Mouse (Mus musculus) heart, adult 18-20 months (tissue): ENCODE results near the gene 1700109H08Rik. TPM values are rescaled to one million over a fixed set of nuclear protein-coding genes. Genes with fewer than 3 reads are reported as not detected.
A peak's percentile ranks its signal among the peaks of the same experiment; 100 is the strongest.
"Not testable (repeated sequence)": the region's sequence is repeated elsewhere in the genome, so short reads cannot be mapped to it uniquely, and the experiment has no call there.

Experiments
- DNase-seq, 2 experiments: peaks; one replicate each; pipeline ENCODE4 v3.0.0; 2021 to 2022; ENCODE audit warnings: mixed read lengths in 1 of 2
- long read RNA-seq, 2 experiments: library from polyadenylated mRNA; stranded (forward); transcript quantifications; one replicate each; pipeline ENCODE4 v2.0.0; 2021
- total RNA-seq, 2 experiments: library from RNA; stranded (reverse); gene quantifications; 2 replicates each; pipeline ENCODE4 v1.2.3; 2021

The 1700109H08Rik gene
- total RNA-seq = 1 to 10 TPM in 1 of 2 experiments, under 1 TPM in 1; 0.74 to 2.2 TPM
- long read RNA-seq, experiment 1 = 0 reads
- long read RNA-seq, experiment 2 = 0 reads

DNA sequence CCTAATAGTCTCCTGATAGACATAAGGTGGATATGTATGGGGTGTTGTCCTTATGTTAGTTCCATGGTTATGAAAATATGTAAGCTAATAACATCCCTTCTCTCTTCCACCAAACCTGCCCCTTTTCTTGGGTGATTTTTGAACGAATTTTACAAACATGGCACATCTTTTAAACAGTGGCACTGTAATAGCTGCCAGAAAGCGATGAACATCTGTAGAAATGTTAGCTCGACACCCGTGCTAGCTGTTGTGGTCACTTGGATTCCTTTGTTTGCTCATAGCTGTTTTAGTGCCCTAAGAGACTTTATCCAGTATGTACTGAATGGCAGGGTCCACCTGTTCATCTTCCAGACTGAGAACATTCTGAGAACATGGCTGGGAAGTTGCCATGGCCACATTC is at the start of gene 1700109H08Rik:
TSS of gene 1700109H08Rik (plus strand) at position 301 of the 400 bp plus-strand sequence.
- no peak for DNase-seq

DNA sequence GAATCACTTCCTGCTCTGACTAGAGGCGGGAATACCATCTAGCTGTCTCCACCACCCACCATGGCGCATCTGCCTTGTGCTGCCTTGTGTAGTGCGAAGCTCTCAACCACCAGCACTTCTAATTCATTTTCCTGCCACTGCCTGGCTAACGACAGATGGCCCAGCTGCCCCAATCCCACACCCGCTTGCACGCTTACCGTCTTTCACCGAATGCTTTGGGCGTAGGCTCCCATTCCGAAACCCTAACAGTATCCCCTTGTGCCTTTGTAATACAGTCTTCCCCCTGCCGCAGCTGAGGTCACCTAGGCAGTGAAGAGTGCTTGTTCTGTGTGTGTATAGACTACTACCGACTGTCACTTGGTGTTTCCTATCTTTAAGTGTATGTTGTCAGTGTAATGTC is 49.6 kb upstream of the 1700109H08Rik start:
- no peak for DNase-seq

DNA sequence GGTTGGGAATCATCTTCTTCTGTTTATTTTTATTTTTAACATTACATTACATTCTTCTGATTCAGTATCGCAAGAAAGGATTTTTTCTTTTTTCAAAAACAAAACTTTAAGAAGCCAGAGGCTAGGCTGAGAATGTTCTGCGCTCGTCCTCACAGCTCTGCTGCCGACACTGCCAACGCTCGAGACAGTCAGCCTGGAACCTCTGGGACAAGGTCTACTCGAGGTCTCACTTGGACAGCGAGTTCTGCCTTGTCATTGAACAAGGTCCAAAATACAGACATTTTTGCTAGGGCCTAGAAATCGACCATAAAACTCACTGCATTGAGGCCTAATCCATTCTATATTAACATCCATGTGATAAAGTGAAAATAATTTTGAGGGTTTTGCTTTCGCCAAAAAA is 48.5 kb upstream of the 1700109H08Rik start:
- DNase-seq = no peak

DNA sequence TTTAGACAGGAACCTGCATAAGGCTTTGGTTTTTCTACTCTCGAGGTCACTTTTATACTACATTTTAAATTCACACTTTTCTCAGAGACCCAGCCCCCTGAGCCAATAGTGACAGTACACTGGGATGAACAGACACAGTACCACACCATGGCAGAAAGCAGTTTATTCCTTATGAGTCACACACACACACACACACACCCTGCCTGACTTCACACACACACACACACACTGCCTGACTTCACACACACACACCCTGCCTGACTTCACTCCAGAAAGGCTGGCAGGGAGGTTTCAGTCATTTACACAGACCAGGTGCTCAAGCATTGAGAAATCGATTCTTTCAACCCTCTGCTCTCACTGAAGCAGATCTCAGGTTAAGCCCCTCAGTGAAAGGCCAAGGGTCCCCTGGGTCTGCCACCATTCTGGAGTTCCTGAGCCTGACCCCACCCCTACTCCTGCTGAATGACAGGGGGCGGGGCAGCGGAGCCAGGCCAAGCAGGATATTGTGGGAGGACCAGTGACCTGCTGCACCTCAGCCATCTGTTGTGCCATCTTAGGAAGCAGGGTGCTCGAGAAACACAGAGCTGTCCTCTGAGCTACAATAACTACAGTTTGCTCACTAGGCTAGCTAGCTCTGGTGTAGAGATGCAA is 44.2 kb upstream of the 1700109H08Rik start:
- no peak for DNase-seq

DNA sequence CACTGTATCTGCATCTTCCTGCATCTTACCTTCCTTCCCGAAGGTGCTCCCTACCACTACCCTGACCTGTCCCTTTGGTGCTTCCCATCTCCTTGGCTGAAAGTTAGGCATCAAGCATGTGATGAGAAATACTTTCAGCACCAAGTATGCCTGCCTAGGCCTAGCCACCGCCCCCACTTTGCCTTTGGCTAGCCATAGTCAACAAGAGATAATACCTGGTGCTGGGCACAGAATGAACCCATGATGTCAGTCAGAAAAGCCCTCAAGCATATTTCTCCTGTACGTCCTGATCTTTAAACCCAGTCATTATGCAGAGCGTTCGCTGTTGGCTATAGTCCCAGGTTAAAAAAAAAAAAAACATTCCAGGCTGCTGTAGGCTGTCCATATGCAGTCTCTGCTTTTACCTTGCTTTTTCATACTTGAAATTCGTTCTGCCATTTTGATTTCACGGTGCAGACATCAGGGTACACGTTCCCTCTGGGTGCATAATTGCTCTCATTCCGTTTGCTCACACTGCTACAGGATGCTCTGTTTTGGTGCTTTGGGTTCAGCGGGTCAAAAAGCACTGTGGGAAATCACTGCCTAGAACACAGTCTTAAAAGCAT is 41.7 kb upstream of the 1700109H08Rik start:
- DNase-seq = no peak

DNA sequence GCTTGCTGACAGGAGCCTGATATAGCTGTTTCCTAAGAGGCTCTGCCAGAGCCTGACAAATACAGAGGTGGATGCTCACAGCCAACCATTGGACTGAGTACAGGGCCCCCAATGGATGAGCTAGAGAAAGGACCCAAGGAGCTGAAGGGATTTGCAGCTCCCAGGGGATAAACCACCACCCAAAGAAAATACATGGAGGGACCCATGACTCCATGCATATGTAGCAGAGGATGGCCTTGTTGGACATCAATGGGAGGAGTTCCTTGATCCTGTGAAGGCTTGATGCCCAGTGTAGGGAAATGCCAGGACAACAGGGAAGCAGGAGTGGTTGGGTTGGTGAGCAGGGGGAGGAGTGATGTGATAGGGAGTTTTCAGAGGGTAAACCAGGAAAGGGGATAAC is 39.3 kb upstream of the 1700109H08Rik start:
- not testable (repeated sequence) for DNase-seq

DNA sequence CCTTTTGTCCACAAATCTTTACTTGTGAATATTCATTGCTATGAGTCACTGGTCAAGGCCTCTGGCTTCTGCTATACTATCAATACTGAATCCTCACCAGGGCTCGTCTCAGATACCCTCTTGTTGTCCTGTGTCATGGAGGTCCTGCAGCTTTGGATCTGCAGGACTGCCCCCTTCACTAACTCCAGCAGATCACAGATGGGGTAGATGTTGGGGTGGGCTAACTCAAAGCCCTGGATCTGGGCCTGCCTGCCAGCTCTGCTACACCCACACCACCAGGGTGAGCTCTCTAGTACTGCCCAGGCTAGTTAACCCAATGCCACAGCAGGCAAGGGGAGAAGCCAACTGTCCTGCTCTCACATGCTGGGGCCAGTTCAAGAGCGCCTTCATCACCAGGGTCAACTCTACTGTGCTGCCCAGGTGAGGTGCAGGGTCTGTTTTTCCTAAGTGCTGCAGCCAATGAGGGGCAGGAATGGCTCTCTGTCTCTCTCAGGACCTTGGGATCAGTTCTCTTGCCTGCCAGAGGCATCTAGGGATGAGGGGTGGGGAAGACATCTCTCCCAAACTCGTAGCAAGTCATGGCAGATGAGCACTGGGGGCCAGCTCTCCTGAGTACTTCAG is 34.7 kb upstream of the 1700109H08Rik start:
- DNase-seq = no peak

DNA sequence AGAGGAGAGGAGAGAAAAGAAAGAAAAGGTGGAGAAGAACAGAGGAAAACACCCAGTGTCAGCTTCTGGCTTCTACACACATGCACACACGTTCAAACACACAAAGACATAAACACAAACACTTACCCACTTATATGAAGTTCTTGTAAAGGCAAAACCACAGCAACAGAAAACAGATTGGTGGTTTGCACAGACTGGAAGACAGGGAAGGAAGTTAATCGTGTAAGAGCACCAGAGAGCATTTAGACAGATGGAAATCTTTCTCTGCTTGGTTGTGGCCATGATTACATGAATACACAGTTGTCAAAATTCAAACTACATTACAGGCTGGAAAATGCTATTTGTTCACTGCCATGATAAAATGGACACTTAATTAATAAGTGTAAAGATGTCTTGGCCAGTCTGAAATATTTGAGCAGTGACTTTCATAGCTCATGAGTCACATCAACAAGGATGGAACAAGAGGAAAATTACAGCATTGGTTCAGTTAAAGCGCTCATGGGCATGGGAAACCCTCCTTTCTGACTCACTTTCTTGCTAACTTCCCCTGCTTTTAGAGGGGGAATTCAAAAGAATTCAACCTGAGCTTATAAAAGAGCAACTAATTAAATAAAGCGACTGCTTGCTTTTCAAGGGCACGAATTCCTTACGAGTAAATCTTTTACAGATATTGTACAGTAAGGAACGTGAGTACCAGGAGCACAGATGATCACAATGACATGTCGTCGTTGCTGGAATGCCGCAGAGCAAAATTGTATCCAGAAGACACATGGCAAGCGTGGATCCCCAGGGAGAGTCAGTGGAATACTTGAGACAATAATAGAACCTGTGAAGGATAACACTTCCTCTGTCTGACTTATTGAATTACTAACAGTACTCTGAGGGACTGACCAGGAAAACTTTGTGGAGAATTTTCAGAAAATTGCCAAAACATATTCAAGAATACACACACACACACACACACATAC is 32.6 kb upstream of the 1700109H08Rik start:
- DNase-seq = no peak

DNA sequence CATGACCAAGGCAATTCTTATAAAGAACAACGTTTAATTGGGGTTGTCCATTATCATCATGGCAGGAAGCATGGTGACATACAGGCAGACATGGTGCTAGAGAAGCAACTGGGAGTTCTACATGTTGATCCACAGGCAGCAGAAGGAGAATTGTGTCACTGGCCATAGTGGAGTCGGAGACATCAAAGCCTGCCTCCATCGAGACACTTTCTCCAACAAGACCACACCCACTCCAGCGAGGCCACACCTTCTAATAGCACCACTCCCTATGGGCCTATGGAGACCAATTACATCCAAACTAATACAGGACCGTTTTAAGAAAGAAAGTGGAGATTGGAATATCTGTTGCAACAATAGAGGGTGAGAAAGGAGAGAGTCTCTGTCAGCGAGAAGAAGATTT is 29.5 kb upstream of the 1700109H08Rik start:
- no peak for DNase-seq

DNA sequence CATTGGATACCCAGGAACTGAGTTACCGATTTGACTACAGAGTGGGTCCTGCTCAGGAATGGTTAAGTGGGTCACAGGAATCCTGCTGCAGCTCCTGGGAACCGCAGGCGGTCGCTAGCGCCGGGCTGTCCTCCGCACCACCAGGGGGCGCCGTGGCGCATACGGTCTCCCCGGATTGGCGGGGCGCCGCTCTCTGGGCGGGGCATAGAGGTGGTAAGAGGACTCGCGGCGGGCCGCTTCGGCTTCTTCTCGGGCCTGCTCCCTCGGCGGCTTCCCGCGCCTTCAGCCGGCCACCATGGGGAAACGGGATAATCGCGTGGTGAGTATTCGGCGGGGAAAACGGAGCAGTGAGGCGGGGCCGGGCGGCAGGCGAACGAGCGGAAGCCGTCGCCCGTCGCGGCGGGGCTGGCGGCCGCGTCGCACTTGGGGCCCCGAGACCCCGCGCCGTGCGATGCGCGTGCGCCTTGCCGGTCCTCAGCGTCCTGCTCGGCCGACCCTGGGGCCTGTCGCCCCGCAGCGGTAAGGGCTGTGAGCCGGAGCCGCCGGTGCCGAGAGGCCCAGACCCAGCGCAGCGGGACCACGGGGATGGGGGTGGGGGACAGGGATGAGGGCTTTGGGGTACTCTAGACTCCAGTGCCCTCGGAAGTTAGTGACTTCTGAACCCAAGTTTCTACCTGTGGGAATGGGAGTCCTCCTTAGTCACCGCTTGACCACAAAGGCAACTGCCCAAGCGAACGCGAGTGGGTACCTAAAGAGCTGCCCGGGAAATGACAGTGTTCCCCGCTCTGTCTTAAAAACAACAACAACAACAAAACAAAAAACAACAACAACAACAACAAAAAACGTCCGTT is 27.5 kb upstream of the 1700109H08Rik start, which contains the start of gene Fam133b:
TSS of gene Fam133b (plus strand) at position 205 of the 851 bp plus-strand sequence.
- peak; percentile 94 to 98 for DNase-seq

DNA sequence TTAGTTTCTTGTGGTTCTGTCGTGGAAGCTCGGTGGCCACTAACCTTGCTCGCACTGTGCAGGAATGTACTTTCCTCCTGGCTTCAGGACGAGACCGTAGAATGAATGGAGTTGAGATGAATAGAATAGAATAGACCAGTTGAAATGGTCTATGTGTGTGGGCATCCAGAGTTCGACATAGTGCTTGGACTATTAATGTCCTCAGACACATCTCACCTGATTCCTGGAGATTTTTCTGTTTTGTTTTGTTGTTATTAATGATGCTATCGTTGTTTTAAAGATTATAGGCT is 26.9 kb upstream of the 1700109H08Rik start:
- no peak for DNase-seq

DNA sequence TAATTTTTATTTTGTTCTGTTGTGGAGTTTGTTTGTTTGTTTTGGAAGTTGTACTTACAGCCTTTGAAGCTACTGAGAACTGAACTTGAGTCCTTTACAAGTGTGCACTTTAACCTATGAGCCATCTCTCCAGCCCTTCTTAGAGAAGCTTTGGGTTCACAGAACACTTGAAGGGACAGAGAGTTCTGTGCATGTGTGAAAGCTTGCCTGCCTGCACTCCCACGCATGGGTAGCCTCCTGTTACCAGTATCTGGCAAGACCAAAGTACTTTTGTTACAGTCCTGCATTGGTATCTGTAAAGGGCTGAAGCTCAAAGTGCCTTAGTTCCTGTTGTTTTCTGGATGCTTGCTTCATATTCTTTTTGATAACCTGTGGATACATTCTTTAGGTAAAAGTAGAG is 25.1 kb upstream of the 1700109H08Rik start:
- DNase-seq = no peak

DNA sequence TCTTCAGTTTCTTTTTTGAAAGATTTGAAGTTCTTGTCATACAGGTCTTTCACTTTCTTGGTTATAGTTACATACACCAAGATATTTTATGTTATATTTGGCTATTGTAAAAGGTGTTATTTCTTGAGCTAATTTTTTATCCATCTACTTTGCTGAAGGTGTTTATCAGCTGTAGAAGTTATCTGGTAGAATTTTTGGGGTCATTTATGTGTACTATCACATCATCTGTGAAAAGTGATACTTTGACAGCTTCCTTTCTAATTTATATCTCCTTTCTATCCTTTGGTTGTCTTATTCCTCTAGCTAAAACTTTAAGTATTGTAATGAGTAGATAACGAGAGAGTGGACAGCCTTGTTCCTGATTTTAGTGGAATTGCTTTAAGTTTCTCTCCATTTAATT is 19.9 kb upstream of the 1700109H08Rik start:
- no peak for DNase-seq

DNA sequence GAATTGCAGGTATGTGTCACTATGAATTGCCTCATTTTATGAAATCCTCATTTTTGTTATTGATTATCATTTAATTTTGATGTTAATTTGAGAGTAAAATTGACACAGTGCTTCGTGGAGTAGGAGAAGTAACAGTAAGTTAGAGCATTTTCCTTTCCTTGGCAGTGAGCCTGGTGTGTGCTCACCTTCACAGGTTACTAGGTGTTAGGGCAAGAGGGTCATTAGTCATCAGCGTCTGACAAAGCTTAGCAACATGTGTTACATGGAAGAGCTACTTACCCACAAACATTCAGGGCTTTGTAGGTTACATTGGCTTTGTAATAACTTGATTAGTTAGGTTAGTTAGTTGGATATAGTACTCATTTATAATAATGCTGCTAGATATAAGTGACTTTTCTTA is 17.2 kb upstream of the 1700109H08Rik start:
- DNase-seq = no peak

DNA sequence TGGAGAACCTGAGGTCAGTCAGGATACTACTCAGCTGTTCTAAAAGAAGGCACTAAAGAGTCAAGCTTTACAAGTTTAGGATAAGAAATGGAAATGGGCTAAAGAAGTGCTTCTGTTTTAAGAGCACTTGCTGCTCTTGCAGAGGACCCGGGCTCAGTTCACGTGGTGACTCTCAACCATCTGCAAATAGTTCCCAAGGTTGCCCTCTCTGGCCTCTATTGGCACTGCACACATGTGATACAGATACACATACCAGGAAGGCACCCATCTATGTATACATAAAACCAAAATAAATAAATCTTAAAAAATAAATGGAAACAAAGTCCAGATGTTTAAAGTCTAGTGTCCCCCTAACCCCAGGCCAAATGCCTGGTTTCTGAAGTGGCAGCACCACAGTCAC is 3.5 kb downstream of the 1700109H08Rik start:
- no peak for DNase-seq

DNA sequence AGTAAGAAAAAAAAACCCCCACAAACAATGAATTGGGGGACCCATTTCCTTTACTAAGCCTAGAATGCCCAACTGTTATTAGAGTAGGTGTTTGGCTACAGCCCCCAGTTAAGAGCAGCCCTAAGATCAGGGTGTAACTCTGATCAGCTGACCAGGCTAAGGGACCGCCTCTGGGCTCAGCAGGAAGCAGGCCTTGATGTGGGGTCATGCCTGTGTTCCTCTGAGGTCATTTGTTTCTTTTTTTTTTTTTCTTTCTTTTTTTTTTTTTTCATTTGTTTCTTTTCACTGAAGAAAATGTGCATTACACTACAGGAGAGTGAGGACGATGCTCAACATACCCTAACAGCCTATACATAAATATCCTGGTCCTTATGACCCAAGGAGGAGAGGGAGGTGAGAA is 6.6 kb downstream of the 1700109H08Rik start:
- no peak for DNase-seq

DNA sequence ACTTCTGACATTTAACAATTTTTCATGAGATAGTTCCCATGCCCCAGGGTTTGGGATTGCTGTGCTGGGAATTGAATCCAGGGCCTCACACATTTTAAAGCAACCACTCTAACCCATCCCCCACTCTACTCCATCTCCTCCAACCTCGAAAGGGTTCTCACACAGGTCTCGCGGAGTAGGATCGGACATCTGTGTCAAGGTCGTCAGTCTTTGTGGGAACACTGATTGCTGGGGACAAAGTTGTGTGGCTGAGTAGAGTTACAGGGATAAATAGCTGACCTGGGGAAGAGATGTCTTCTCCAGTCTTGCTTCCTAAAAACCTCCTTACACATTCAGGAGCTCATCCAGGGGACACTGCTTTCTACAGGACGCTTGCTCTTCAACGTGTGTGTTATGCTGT is 7.7 kb downstream of the 1700109H08Rik start:
- no peak for DNase-seq

DNA sequence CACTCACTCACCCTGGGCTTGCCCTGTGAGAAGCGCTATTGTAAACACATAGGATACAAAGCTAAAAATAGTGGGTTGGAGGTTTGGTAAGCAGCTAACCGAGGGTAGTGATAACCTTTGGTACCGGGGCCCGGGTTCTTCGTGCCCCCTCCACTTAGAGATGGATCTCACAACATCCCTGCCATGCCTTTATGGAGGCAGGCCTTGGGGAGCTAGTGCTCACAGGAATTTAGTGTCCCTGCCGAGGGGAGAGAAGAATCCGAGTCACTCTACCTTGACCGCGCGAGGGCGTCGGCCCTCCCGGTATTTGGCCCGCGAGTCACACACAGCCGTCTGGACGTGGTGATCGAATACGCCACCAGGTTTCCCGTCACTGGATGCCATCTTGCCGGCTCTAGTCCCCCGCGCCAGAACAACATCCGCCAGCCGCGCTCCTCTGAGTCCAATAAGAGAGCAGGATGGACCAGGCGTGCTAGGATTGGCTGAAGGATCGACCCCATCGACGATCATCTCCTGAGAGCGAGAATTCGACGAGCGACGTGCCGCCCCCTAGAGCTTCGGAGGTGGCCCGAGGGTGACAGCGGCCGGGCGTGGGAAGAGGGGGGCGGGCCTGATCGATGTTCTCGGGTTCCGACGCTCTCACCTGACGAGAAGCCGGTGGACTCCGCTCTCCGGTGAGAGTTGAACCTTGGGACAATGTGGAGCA is 24.5 kb downstream of the 1700109H08Rik start, which contains the start of gene Pex1:
TSS of gene Pex1 (plus strand) at position 374 of the 706 bp plus-strand sequence.
- peak; percentile 96 to 97 for DNase-seq

DNA sequence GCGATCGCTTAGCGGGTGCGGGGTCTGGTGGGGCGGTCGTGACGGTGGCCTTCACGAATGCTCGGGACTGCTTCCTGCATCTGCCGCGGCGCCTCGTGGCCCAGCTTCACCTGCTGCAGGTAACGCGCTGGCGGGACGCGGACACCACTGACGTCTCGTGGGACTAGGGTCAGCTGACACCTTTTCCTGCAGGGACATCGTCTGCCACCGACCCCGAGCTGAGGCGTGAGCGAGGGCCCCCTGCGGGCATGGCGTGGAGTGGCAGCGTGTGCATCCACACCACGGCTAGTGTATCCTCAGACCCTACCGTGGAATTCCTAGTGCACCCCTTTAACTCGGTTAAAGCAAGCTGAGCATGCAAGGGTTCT is 25.0 kb downstream of the 1700109H08Rik start, which contains the start of gene Rbm48:
TSS of gene Rbm48 (minus strand) at position 187 of the 368 bp plus-strand sequence.
- peak; percentile 82 to 85 for DNase-seq

DNA sequence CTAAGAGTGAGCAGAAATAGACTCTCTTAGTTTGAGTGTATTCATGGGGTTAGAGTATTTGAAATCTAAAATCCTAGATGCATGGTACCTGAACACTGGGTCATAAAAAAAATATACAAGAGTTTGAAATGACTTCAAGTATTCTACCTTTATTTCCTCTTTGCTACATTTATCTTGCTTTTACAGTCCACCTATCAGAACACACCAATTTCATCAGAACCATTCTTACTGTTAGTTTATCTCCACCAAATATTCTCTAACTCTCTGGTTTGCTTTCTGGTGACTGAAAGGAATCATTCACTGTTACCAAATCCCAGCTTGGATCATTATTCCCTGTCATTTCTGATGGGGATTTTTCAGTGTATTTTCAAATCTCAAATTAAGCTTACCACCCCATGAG is 25.8 kb downstream of the 1700109H08Rik start:
- DNase-seq = no peak

DNA sequence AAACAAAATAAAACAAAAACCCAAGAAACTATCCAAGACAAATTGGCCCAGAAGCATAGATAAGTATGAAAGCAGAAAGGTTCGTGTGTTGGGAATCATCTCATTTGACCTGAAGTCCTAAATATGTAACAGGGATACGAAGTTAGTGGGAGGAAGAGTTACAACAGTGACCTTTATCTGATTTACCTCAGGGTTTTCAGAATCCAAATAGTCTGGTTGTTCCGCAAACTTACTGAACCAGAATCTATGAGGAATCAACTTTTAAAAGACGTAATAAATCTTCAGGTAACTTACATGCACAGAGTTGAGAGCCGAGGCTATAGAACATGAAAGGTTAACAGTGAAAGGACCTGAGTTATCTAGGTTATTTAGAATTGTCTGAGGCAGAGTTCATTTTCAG is 27.4 kb downstream of the 1700109H08Rik start:
- no peak for DNase-seq
